Mouse (Mus musculus) MEL (cell line): Measurements from ENCODE around the gene Sox11. TPM values are rescaled to one million over a fixed set of nuclear protein-coding genes. Genes with fewer than 3 reads are reported as not detected.

ENCODE experiments used
- DNase-seq: peaks from one replicate; pipeline ENCODE4 v3.0.0; 2011; ENCODE audit warnings: low read depth, low spot score
- H3K27ac ChIP-seq: 2 replicates; pipeline ENCODE4 v1.5.1; 2012; ENCODE audit warnings: low read depth, mild to moderate bottlenecking, control low read depth, low read length, moderate library complexity; ENCODE audit not compliant: control insufficient read depth
- H3K27me3 ChIP-seq, 2 experiments: fragments of 150-350 bp in 1 of 2; sonication (generic) in 1 of 2; 2 replicates each; pipeline ENCODE4 v1.6.1; 2012; ENCODE audit warnings: low read length in 2 of 2, mild to moderate bottlenecking in 2 of 2, improper control_type of control experiment in 1 of 2, moderate library complexity in 1 of 2; ENCODE audit not compliant: insufficient read depth in 2 of 2, control insufficient read depth in 1 of 2
- H3K36me3 ChIP-seq, 2 experiments: 2 replicates each; pipeline ENCODE4 v1.6.1; 2012 to 2014; ENCODE audit warnings: low read length in 2 of 2, improper control_type of control experiment in 1 of 2, inconsistent platforms in 1 of 2, mild to moderate bottlenecking in 1 of 2; ENCODE audit not compliant: insufficient read depth in 2 of 2, control insufficient read depth in 1 of 2
- H3K4me1 ChIP-seq, 2 experiments: fragments of 150-350 bp in 1 of 2; sonication (generic) in 1 of 2; 2 replicates each; pipeline ENCODE4 v1.6.1; 2012; ENCODE audit warnings: low read length in 2 of 2, improper control_type of control experiment in 1 of 2, mild to moderate bottlenecking in 1 of 2; ENCODE audit not compliant: insufficient read depth in 2 of 2, control insufficient read depth in 1 of 2
- H3K4me3 ChIP-seq, 2 experiments: fragments of 150-350 bp in 1 of 2; sonication (generic) in 1 of 2; 2 replicates each; pipeline ENCODE4 v1.5.1; 2012; ENCODE audit warnings: low read depth in 2 of 2, low read length in 2 of 2, mild to moderate bottlenecking in 2 of 2, moderate library complexity in 2 of 2, control low read depth in 1 of 2, improper control_type of control experiment in 1 of 2; ENCODE audit not compliant: control insufficient read depth in 1 of 2, insufficient read depth in 1 of 2
- H3K79me2 ChIP-seq: 2 replicates; pipeline ENCODE4 v1.6.1; 2012; ENCODE audit warnings: mild to moderate bottlenecking, low read length, moderate library complexity; ENCODE audit not compliant: control insufficient read depth, poor library complexity, insufficient read depth
- H3K9ac ChIP-seq: 2 replicates; pipeline ENCODE4 v1.6.1; 2012; ENCODE audit warnings: low read depth, mild to moderate bottlenecking, control low read depth, low read length, moderate library complexity; ENCODE audit not compliant: control insufficient read depth, poor library complexity, severe bottlenecking
- H3K9me3 ChIP-seq: fragments of 150-350 bp; sonication (generic); replicated peaks from 2 replicates; pipeline ENCODE4 v1.6.1; 2012; ENCODE audit warnings: mild to moderate bottlenecking, low read length, improper control_type of control experiment, moderate library complexity; ENCODE audit not compliant: insufficient read depth
- BHLHE40 ChIP-seq: IDR thresholded peaks from 2 replicates; pipeline ENCODE4 v1.6.1; 2012; ENCODE audit warnings: low read depth, mild to moderate bottlenecking, inconsistent platforms, low read length, improper control_type of control experiment, borderline replicate concordance
- CHD1 ChIP-seq: IDR thresholded peaks from 2 replicates; pipeline ENCODE4 v1.6.1; 2012; ENCODE audit warnings: low read depth, mild to moderate bottlenecking, inconsistent platforms, low read length, improper control_type of control experiment
- CHD2 ChIP-seq: IDR thresholded peaks from 2 replicates; pipeline ENCODE4 v1.6.1; 2011; ENCODE audit warnings: low read length, improper control_type of control experiment
- ELF1 ChIP-seq: IDR thresholded peaks from 2 replicates; pipeline ENCODE4 v1.6.1; 2014; ENCODE audit warnings: low read depth, mild to moderate bottlenecking, inconsistent platforms, low read length, improper control_type of control experiment, moderate library complexity
- EP300 ChIP-seq, 2 experiments: IDR thresholded peaks; 2 replicates each; pipeline ENCODE4 v1.6.1; 2011; ENCODE audit warnings: improper control_type of control experiment in 2 of 2, low read length in 2 of 2, low read depth in 1 of 2, mild to moderate bottlenecking in 1 of 2
- GATA1 ChIP-seq: IDR thresholded peaks from 2 replicates; pipeline ENCODE4 v1.6.1; 2011; ENCODE audit warnings: low read depth, low read length, improper control_type of control experiment
- HCFC1 ChIP-seq: IDR thresholded peaks from 2 replicates; pipeline ENCODE4 v1.6.1; 2012; ENCODE audit warnings: low read depth, mild to moderate bottlenecking, inconsistent platforms, low read length, improper control_type of control experiment, moderate library complexity
- KAT2A ChIP-seq: conservative IDR thresholded peaks from 2 replicates; pipeline ENCODE4 v1.6.1; 2012; ENCODE audit warnings: low read depth, low read length, improper control_type of control experiment, inconsistent platforms
- MEF2A ChIP-seq: IDR thresholded peaks from 2 replicates; pipeline ENCODE4 v1.6.1; 2014; ENCODE audit warnings: low read depth, mild to moderate bottlenecking, inconsistent platforms, low read length, improper control_type of control experiment; ENCODE audit not compliant: poor library complexity, insufficient replicate concordance, severe bottlenecking; ENCODE audit errors: extremely low read depth
- MXI1 ChIP-seq: IDR thresholded peaks from 2 replicates; pipeline ENCODE4 v1.6.1; 2011; ENCODE audit warnings: mild to moderate bottlenecking, low read depth, low read length, improper control_type of control experiment
- MYB ChIP-seq: IDR thresholded peaks from 2 replicates; pipeline ENCODE4 v1.6.1; 2011; ENCODE audit warnings: mild to moderate bottlenecking, low read depth, low read length, improper control_type of control experiment
- MYC ChIP-seq: IDR thresholded peaks from 2 replicates; pipeline ENCODE4 v1.6.1; 2011; ENCODE audit warnings: low read depth, mild to moderate bottlenecking, low read length, improper control_type of control experiment, moderate library complexity
- RAD21 ChIP-seq: IDR thresholded peaks from 2 replicates; pipeline ENCODE4 v1.6.1; 2011; ENCODE audit warnings: mild to moderate bottlenecking, low read depth, low read length, improper control_type of control experiment
- SIN3A ChIP-seq: IDR thresholded peaks from 2 replicates; pipeline ENCODE4 v1.6.1; 2012; ENCODE audit warnings: low read length, improper control_type of control experiment, inconsistent platforms
- SMC3 ChIP-seq: IDR thresholded peaks from 2 replicates; pipeline ENCODE4 v1.6.1; 2011; ENCODE audit warnings: low read depth, low read length, improper control_type of control experiment
- TAL1 ChIP-seq: IDR thresholded peaks from 2 replicates; pipeline ENCODE4 v1.6.1; 2012; ENCODE audit warnings: mild to moderate bottlenecking, inconsistent platforms, low read length, moderate library complexity, mixed read lengths
- TBP ChIP-seq: IDR thresholded peaks from 2 replicates; pipeline ENCODE4 v1.8.0; 2011; ENCODE audit warnings: low read depth, low read length, improper control_type of control experiment
- TCF12 ChIP-seq: IDR thresholded peaks from 2 replicates; pipeline ENCODE4 v1.6.1; 2014; ENCODE audit warnings: low read depth, mild to moderate bottlenecking, inconsistent platforms, low read length, improper control_type of control experiment, moderate library complexity
- UBTF ChIP-seq: IDR thresholded peaks from 2 replicates; pipeline ENCODE4 v1.6.1; 2012; ENCODE audit warnings: low read depth, mild to moderate bottlenecking, inconsistent platforms, low read length, improper control_type of control experiment, moderate library complexity, borderline replicate concordance; ENCODE audit not compliant: insufficient read depth
- ZKSCAN1 ChIP-seq: IDR thresholded peaks from 2 replicates; pipeline ENCODE4 v1.6.1; 2012; ENCODE audit warnings: low read depth, mild to moderate bottlenecking, inconsistent platforms, low read length, improper control_type of control experiment, moderate library complexity
- ZMIZ1 ChIP-seq: IDR thresholded peaks from 2 replicates; pipeline ENCODE4 v1.6.1; 2012; ENCODE audit warnings: low read depth, mild to moderate bottlenecking, inconsistent platforms, low read length, improper control_type of control experiment, moderate library complexity
- ZNF384 ChIP-seq: IDR thresholded peaks from 2 replicates; pipeline ENCODE4 v1.6.1; 2012; ENCODE audit warnings: low read depth, mild to moderate bottlenecking, inconsistent platforms, low read length, improper control_type of control experiment
- polyA plus RNA-seq, 2 experiments: library from polyadenylated mRNA; stranded (reverse) in 1 of 2; unstranded in 1 of 2; fragments of >175 nt in 1 of 2; fragments of >200 nt in 1 of 2; gene quantifications; 2 replicates each; pipeline versions ENCODE4 v1.2.1 to v1.2.4; 2012; ENCODE audit warnings: low replicate concordance in 2 of 2, low read depth in 1 of 2; ENCODE audit not compliant: insufficient read length in 2 of 2, insufficient read depth in 1 of 2, missing spikeins in 1 of 2
- total RNA-seq: library from RNA; depleted of rRNA; stranded (reverse); fragments of 300-350 nt; gene quantifications from 2 replicates; pipeline ENCODE4 v1.2.3, GENCODE M21; 2012

Gene Sox11
- total and polyA plus RNA-seq, 3 experiments = not detected

- H3K9ac ChIP-seq = no peak overlapping the region
- no peaks in the 10 kb centered on the region for H3K9me3 ChIP-seq
- H3K4me1 ChIP-seq = no peaks in the 10 kb centered on the region
- H3K36me3 ChIP-seq = no peaks in the 10 kb centered on the region
- no peak for DNase-seq
- no peaks in the 10 kb centered on the region; the same call in 1 of the 2 replicates for H3K79me2 ChIP-seq
- H3K27ac ChIP-seq = no peak overlapping the region
- TF ChIP-seq MYB (no peak), RAD21 (no peak), SMC3 (no peak)
- TF ChIP-seq, all 39 proteins: peak for 0
- no peak overlapping the region for H3K4me3 ChIP-seq
- no peaks in the 10 kb centered on the region for H3K27me3 ChIP-seq
Observed at GRCm38 (mm10) chr12:27320705-27321104, 21.7 kb downstream of the Sox11 start.

GRCm38 (mm10) chr12:27312985-27313384 is 29.4 kb downstream of the Sox11 start:
- H3K36me3 ChIP-seq = no peaks in the 10 kb centered on the region
- no peaks in the 10 kb centered on the region for H3K79me2 ChIP-seq
- H3K27me3 ChIP-seq = no peaks in the 10 kb centered on the region
- H3K9me3 ChIP-seq = no peaks in the 10 kb centered on the region
- H3K27ac ChIP-seq = no peak overlapping the region
- H3K4me1 ChIP-seq = no peaks in the 10 kb centered on the region
- no peak for TF ChIP-seq MEF2A
- no peak for TF ChIP-seq EP300 (IDR thresholded peaks at IDR 0.05; ENCODE audit: low read depth in 1 of 2, low read length in 2 of 2)
- no peak for TF ChIP-seq HCFC1
- no peak for TF ChIP-seq UBTF
- no peak for TF ChIP-seq KAT2A
- no peak for TF ChIP-seq MXI1
- TF ChIP-seq MYC = no peak
- TF ChIP-seq SIN3A = no peak
- no peak for TF ChIP-seq MYB
- no peak for TF ChIP-seq ELF1
- TF ChIP-seq BHLHE40 = no peak
- H3K4me3 ChIP-seq = no peak overlapping the region
- no peak overlapping the region for H3K9ac ChIP-seq
- DNase-seq = no peak

- Histone ChIP-seq H3K36me3 (no peaks in the 10 kb centered on the region), H3K79me2 (no peaks in the 10 kb centered on the region), H3K4me3 (no peak overlapping the region), H3K9me3 (no peaks in the 10 kb centered on the region), H3K27me3 (no peaks in the 10 kb centered on the region), H3K4me1 (no peaks in the 10 kb centered on the region), H3K27ac (no peak overlapping the region), H3K9ac (no peak overlapping the region)
- TF ChIP-seq TBP (no peak), MXI1 (no peak), ZMIZ1 (no peak), ZNF384 (no peak), ELF1 (no peak), MYB (no peak), SMC3 (no peak), GATA1 (no peak), SIN3A (no peak), BHLHE40 (no peak), ZKSCAN1 (no peak), TAL1 (no peak), CHD1 (no peak), TCF12 (no peak), CHD2 (no peak), UBTF (no peak)
- DNase-seq = no peak
Observed at GRCm38 (mm10) chr12:27311854-27312466, 30.4 kb downstream of the Sox11 start.
